Mouse (Mus musculus) small intestine, adult 2 months (tissue): ENCODE measurements around the gene Smpx. TPM values are rescaled to one million over a fixed set of nuclear protein-coding genes. Genes with fewer than 3 reads are reported as not detected.

ENCODE experiments used
- H3K27ac ChIP-seq: fragments of 200-500 bp; 2 replicates; pipeline ENCODE4 v1.5.1; 2012; ENCODE audit warnings: low read depth, low read length, control low read depth, inconsistent platforms; ENCODE audit not compliant: insufficient read depth
- H3K27me3 ChIP-seq: fragments of 200-500 bp; 2 replicates; pipeline ENCODE4 v1.6.1; 2012; ENCODE audit warnings: mild to moderate bottlenecking, moderate library complexity, low read length, inconsistent platforms; ENCODE audit not compliant: control insufficient read depth, insufficient read depth
- H3K36me3 ChIP-seq: fragments of 200-500 bp; 2 replicates; pipeline ENCODE4 v1.6.1; 2012; ENCODE audit warnings: mild to moderate bottlenecking, low read length, control low read depth, inconsistent platforms; ENCODE audit not compliant: control insufficient read depth, insufficient read depth
- H3K4me1 ChIP-seq: fragments of 200-500 bp; 2 replicates; pipeline ENCODE4 v1.6.1; 2012; ENCODE audit warnings: low read length, inconsistent platforms, mixed read lengths; ENCODE audit not compliant: control insufficient read depth, insufficient read depth, insufficient read length
- H3K4me3 ChIP-seq: fragments of 200-500 bp; 2 replicates; pipeline ENCODE4 v1.5.1; 2012; ENCODE audit warnings: low read depth, mild to moderate bottlenecking, control low read depth, inconsistent platforms, low read length, moderate library complexity
- CTCF ChIP-seq: fragments of 200-500 bp; IDR thresholded peaks from 2 replicates; pipeline ENCODE4 v1.5.1; 2012; ENCODE audit warnings: low read depth, mild to moderate bottlenecking, control low read depth, inconsistent platforms, low read length, moderate library complexity, mixed read lengths; ENCODE audit not compliant: insufficient replicate concordance, insufficient read length; ENCODE audit errors: extremely low read depth
- POLR2A ChIP-seq: fragments of 200-500 bp; IDR thresholded peaks from 2 replicates; pipeline ENCODE4 v1.6.1; 2012; ENCODE audit warnings: low read depth, mild to moderate bottlenecking, control low read depth, inconsistent platforms, low read length, moderate library complexity
- WGBS: fragments of 180-500 bp; shearing (Covaris S2); methylation state at CpG from one replicate; pipeline ENCODE4 v1.1.7; 2018; 5-methylcytosine and 5-hydroxymethylcytosine counted together
- polyA plus RNA-seq: library from polyadenylated mRNA; depleted of rRNA; stranded (reverse); fragments of >200 nt; gene quantifications from 2 replicates; pipeline ENCODE4 v1.2.3, GENCODE M21; 2012

Gene Smpx
- polyA plus RNA-seq, 1 experiment, result 0.32 TPM

- Histone ChIP-seq H3K4me3 (no peak overlapping the region), H3K27ac (no peak overlapping the region), H3K36me3 (no peaks in the 10 kb centered on the region), H3K4me1 (no peaks in the 10 kb centered on the region), H3K27me3 (no peaks in the 10 kb centered on the region)
- 59% methylated on average over 4 of the region's 4 CpGs for WGBS
- TF ChIP-seq POLR2A, result no peak
- TF ChIP-seq CTCF, result no peak
These were observed 10.0 kb downstream of the Smpx start for GRCm38 (mm10) chrX:157708616-157709280.

GRCm38 (mm10) chrX:157719907-157720306, 21.2 kb downstream of the Smpx start:
- no peak overlapping the region for H3K27ac ChIP-seq
- H3K4me1 ChIP-seq, result no peaks in the 10 kb centered on the region
- no peaks in the 10 kb centered on the region for H3K27me3 ChIP-seq
- WGBS, result 57% methylated on average over 3 of the region's 3 CpGs
- no peak for TF ChIP-seq CTCF
- TF ChIP-seq POLR2A, result no peak
- no peak overlapping the region for H3K4me3 ChIP-seq
- no peaks in the 10 kb centered on the region for H3K36me3 ChIP-seq

DNA sequence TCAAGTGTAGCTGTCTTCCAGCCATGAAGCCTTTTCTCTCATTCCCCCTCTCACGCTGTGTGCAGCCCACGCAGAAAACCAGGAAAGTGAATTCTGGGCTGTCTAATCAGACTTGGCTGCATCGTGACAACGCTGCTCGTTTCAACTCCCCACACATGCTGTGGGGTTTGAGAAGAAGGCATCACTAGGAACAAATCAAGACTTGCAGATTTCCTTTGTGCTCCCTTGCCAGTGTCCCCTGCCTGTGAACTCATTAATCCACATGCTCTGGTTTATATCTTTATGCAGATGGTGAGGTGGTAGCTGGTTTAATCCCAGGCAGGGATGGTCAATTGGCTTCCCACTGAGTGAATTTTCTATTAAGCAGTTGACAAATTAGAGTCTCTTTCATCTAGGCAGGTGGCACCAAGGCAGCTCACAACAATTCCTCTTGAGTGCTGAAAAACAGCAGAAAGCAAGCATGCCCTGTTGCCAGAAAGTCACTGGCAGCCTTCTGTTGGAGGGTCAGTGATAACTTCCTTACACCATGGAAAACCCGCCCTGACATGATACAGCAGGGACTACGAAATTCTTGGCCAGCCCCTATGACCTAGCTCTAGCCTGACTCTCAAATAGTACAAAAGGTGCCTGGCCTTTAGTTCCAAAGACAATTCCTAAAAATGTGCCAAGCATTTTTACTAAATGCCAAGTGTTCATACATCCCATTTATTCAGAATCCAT, 32.1 kb downstream of the Smpx start:
- H3K4me3 ChIP-seq, result no peak overlapping the region
- no peaks in the 10 kb centered on the region for H3K4me1 ChIP-seq
- 65% methylated on average over 7 of the region's 7 CpGs for WGBS
- no peak overlapping the region for H3K27ac ChIP-seq
- no peak for TF ChIP-seq CTCF
- TF ChIP-seq POLR2A, result no peak
- H3K36me3 ChIP-seq, result no peaks in the 10 kb centered on the region
- no peaks in the 10 kb centered on the region for H3K27me3 ChIP-seq

- whole genome bisulfite sequencing, result 29% methylated on average over 9 of the region's 9 CpGs
- Histone ChIP-seq H3K36me3 (no peaks in the 10 kb centered on the region), H3K4me1 (no peaks in the 10 kb centered on the region), H3K27me3 (no peaks in the 10 kb centered on the region), H3K27ac (no peak overlapping the region), H3K4me3 (no peak overlapping the region)
- peak; percentile 42; the same call in 1 of the 2 replicates for TF ChIP-seq CTCF
- TF ChIP-seq POLR2A, result no peak
These were observed 33.1 kb downstream of the Smpx start for GRCm38 (mm10) chrX:157731658-157732314.

GRCm38 (mm10) chrX:157732346-157732745, 33.6 kb downstream of the Smpx start:
- Histone ChIP-seq H3K27ac (no peak overlapping the region), H3K36me3 (no peaks in the 10 kb centered on the region), H3K4me3 (no peak overlapping the region), H3K4me1 (no peaks in the 10 kb centered on the region), H3K27me3 (no peaks in the 10 kb centered on the region)
- WGBS, result 52% methylated on average over 3 of the region's 3 CpGs
- no peak for TF ChIP-seq POLR2A
- TF ChIP-seq CTCF, result no peak

GRCm38 (mm10) chrX:157733836-157734235, 35.1 kb downstream of the Smpx start:
- Histone ChIP-seq H3K27me3 (no peaks in the 10 kb centered on the region), H3K36me3 (no peaks in the 10 kb centered on the region), H3K27ac (no peak overlapping the region), H3K4me1 (no peaks in the 10 kb centered on the region), H3K4me3 (no peak overlapping the region)
- TF ChIP-seq POLR2A, result no peak
- TF ChIP-seq CTCF, result no peak
- WGBS, result 57% methylated on average over 2 of the region's 2 CpGs

- Histone ChIP-seq H3K36me3 (no peaks in the 10 kb centered on the region), H3K4me1 (no peaks in the 10 kb centered on the region), H3K4me3 (no peak overlapping the region), H3K27me3 (no peaks in the 10 kb centered on the region), H3K27ac (no peak overlapping the region)
- TF ChIP-seq CTCF, result no peak
- no peak for TF ChIP-seq POLR2A
- WGBS, result 63% methylated on average over 1 of the region's 1 CpGs
These were observed 35.6 kb downstream of the Smpx start for GRCm38 (mm10) chrX:157734341-157734740.
